Mouse (Mus musculus): ENCODE results near the gene Cdc20b.
A peak's percentile ranks its signal among the peaks of the same experiment; 100 is the strongest.
"Not testable (repeated sequence)": the region's sequence is repeated elsewhere in the genome, so short reads cannot be mapped to it uniquely, and the experiment has no call there.

The Cdc20b gene

DNA sequence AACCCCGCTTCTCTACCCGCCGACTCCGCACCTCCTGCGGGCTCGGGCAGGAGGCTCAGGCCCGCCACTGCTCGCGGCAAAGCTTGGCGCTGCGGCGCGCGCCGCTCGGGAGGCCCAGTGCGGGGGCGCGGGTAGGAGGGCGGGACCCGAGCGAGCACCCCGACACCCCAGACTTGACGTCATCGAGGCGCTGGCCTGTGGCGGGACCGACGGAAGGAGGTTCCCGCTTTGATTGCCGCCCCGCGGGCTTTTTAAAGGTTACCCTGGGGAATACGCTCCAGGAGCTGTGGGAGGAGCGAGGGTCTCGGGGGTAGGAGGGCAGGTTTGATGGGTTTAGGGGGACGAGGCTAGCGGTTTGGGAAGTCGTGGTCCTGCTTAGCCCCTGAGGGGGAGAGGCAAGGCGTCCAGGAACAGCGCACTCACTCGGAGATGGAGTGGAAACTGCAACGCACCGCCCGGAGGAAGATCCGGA lies at the start of gene Cdc20b:
TSS of gene Cdc20b (plus strand) at position 162 of the 472 bp plus-strand sequence.
- DNase-seq (ENCODE audit: low spot score) = peak; percentile 50

DNA sequence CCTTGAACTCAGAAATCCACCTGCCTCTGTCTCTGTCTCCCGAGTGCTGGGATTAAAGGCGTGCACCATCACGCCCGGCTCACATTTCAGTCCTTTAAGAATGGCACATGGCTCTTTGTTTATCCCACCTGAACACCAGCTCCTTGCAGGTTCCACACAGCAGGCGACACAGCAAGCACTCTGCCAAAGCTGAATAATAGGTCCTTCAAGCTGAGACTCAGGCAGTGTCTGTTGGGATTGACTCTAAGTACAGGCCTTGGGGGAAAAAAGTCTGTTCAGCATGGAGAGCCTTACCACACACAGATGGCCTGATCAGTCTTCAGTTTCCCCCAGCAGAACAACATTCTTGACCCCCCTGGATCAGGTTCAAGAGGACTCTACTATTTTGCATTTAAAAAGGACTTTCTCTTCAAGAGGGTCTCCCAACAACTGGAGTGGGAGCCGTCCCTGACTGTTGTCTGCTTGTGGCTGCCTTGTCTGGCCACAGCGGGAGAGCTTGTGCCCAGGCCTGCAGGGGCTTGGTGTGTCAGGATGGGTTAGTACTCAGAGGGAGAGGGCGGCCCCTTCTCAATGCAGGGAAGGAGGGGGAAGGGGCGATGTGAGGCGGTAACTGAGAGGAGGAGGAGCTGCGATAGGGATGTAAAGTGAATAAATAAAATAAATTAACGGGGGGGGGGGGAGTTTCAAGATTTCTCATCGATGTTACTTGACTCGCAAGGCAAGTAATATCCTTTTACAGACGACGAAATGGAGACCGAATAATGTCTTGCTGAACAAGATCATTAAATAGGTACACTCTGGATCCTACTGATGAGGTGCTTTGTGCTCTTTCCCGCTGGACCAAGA lies 49.1 kb upstream of the Cdc20b start:
- no peak for DNase-seq (ENCODE audit: low spot score)

DNA sequence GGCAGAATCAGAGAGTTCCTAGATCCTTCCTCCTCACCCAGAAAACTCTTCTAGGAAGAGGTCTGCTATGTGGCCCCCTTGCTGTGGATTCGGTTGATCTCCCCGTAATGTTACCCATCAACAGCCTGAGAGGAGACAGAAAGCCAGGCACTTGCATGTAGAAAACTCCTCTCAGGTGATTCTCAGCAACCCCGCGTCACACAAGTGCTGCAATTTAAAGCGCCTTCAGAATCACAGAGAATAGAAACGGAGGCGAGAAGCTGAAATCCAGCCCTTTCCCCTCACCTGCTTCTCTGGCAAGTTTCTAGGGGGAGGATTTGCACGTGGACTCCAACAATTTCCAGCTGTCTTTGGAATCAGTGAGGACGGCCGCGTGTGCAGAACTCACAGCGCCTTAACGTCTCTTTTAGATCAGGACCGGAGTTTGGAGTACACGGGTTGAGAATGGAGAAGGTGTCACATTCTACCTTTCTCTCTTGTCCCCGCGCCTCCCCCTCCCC lies 48.4 kb upstream of the Cdc20b start:
- DNase-seq (ENCODE audit: low spot score) = no peak

DNA sequence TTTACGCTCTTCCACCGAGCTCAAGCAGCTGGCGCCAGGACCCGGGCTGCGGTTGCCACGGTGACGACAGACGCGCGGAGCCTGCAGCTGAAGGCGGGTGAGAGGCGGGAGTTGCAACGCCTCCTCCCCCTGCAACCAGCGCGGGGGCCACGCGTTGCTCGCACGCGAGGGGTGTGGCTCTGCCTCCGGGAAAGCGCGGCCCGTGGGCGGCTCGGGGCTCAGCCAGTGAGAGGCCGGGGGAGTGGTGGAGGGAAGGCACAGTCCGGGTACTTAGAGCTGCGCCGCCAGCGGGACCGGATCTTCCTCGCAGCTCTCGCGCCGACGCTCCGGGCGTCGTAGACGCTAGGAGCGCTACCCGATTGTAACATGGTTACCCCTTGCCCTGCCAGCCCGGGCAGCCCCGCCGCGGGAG lies 47.4 kb upstream of the Cdc20b start, which contains the start of gene Ccno:
TSS of gene Ccno (plus strand) at position 271 of the 412 bp plus-strand sequence.
- peak; percentile 96 for DNase-seq (ENCODE audit: low spot score)

DNA sequence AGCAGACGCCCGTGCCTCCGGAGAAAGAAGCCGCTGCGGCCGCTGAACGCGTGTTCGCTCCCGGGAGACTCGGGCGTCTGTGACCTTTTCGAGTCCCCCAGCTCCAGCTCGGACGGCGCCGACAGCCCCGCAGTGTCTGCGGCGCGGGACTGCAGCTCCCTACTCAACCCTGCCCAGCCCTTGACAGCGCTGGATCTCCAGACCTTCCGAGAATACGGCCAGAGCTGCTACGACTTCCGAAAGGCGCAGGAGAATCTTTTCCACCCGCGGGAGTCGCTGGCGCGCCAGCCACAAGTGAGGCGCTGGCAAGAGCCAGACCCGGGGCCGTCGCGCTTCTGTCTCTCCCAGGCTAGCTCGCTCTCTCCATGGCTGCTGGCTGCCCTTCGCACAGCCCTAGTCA lies 46.9 kb upstream of the Cdc20b start:
- no peak for DNase-seq (ENCODE audit: low spot score)

DNA sequence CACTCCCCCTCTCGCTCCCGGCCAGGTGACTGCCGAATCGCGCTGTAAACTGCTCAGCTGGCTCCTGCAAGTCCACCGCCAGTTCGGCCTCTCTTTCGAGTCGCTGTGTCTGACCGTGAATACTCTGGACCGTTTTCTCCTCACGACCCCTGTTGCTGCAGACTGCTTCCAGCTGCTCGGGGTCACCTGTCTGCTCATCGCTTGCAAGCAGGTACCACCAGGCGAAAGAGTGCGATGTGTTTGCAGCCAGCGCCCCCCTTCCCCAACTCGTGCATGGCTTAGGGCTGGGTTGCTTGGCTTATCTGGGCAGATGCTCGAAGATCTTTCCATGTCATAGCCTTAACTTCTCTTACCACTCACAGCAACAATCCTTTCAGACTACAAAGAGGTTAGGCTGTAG lies 46.0 kb upstream of the Cdc20b start:
- no peak for DNase-seq (ENCODE audit: low spot score)

DNA sequence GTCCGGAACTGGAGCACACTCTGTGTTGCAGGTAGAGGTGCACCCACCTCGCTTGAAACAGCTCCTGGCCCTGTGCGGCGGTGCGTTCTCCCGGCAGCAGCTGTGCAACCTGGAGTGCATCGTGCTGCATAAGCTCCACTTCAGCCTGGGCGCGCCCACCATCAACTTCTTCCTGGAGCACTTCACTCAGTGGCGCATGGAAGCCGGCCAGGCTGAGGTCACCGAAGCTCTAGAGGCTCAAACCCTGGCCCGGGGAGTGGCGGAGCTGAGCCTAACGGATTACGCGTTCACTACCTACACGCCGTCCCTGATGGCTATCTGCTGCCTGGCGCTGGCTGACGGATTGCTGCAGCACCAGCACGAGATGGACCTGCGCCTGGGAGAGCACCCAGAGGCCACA lies 45.4 kb upstream of the Cdc20b start:
- no peak for DNase-seq (ENCODE audit: low spot score)

DNA sequence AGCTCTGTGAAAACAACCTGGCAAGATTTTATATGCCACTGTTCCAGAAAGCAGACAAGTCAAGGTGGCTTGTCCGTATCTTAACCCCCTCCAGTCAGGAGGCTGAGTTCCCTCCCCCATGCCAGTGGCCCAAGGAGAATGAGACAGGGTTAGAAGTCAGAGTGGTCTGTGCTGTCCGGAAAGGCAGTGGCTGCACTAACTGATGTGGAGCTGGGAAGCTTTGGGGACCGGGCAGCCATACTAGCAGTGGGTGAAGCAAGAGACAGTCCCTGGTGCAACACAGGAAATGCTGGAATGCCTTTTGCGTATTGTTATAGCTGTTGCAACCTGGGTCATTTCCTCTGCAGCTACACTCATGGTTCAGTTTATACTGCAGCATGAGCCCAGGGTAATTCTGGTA lies 44.6 kb upstream of the Cdc20b start:
- no peak for DNase-seq (ENCODE audit: low spot score)

DNA sequence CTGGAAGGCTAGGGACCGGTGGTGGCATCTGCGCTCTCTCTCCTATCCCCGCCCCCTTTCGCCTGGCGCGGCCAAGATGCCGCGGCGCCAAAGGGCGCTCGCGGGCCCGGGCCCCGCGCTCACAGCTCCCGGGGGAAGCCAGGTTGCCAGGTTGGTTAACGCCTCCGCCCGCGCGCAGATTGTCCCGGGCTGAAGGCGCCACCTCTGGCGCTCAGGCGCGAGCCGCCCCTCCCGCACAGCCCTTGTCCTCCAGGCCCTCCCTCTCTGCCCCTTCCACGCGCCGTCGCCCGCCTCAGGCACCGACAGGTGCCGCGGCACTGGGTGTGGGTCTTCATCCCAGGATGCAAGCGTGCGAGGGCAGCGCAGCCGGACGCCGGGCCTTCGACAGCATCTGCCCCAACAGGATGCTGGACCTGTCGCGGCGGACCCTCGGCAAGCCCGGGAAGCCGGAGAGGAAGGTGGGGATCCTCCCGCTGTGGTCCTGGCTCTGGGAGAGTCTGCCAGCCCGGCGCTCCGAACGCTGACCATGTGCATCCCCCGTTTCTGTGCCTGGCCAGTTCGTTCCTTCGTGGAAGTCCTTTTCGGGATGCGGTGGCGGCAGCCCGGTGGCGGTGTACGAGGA lies 41.3 kb upstream of the Cdc20b start, which contains the start of gene Mcidas:
TSS of gene Mcidas (plus strand) at position 315 of the 622 bp plus-strand sequence.
- DNase-seq (ENCODE audit: low spot score) = no peak

DNA sequence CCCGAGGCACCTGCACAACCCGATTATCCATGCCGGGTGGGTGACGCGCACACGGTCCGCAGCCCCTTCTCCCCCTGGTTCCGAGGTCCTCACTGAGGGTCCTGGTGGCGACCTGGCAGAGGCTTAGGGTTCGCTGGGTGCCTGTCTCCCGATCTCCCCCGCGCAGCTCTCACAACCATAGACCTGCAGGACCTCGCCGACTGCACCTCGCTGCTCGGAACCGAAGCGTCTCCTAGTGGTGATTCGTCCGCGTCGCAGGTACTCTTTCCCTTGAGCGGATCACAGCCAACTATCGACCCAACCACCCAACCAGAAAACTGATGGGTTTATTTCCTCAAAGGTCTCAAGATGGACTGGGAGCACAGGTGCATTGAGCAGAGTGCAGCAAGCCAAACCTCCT lies 40.7 kb upstream of the Cdc20b start:
- peak; percentile 45 for DNase-seq (ENCODE audit: low spot score)

DNA sequence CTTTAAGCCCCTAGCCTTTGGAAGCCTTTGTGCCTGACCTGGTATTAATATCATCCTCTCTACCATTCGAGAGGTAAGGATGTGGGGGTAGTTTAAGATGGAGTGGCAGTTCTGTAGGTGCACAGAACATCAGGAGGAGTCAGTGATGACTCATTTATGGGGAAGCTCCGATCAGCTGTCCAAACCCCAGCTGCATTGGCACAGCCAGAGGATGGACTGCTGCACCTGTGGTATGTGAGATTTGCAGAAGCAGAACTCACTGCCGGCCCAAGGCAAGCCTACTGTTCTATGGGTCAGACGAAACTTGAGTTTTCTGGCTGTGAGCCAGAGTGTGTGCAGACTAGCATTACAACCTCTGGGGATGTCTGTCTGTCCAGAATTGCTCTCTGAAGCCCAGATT lies 38.5 kb upstream of the Cdc20b start:
- DNase-seq (ENCODE audit: low spot score) = no peak

DNA sequence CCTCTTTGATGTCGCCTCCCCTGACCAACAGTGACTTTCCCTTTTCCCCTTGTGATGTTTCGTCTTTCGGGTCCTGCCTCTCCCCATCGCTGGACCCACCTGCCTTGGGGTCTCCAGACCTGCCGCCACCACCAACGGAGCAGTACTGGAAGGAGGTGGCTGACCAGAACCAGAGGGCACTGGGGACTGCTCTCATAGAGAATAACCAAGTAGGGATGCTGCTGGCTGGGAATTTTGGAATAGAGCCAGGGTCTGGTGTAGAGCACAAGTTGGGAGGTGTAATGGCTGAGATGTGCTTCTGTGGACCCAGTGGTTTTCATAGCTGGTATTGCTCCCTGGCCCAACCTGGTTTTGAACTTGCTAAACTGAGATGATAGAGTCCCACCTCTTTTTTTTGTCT lies 37.5 kb upstream of the Cdc20b start:
- no peak for DNase-seq (ENCODE audit: low spot score)

DNA sequence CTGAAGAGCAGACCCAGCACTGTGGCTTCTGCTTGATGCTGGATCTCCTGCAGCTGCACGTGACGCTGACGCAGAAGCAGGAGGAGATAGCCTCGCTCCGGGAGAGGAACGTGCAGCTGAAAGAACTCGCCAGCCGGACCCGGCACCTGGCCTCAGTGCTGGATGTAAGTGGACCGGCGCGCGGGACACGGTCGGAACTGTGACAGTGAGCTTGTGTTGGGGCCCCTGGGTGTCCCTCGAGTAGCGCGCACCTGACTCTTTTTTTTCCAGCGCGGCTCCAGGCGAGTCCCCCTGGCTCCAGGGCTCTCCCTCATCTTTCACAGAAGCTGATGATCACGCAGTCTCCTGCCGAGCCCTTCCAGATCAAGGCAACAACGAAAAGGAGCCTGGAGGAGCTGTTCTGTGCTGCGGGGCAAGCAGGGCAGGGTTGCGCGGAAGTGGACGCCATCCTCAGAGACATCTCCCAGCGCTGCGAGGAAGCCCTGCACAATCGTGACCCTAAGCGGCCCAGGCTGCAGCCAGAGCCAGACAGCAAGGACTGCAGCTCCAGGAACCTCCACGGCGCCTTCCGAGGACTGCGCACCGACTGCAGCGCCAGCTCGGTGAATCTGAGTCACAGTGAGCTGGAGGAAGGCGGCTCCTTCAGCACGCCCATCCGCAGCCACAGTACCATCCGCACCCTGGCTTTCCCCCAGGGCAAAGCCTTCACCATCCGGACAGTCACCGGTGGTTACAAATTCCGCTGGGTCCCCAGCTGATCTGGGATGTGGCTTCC lies 36.3 kb upstream of the Cdc20b start:
- DNase-seq (ENCODE audit: low spot score) = no peak

DNA sequence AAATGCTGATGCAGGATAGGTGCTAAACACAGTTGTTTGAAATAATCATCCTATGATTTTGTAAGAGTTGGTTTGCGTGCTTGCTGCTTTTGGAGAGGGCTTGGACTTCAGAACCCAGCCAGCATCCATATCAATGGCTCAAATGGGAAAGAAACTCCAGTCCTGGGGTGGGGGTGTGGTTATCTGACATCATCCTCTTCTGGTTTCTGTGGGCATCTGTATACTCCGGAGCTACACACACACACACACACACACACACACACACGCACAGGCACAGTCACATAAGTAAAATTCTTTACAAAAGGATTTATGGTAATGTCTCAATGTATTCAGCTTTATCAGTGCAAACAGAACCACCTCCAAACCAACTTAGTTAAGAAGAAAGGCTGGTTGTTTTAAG lies 34.8 kb upstream of the Cdc20b start:
- DNase-seq (ENCODE audit: low spot score) = no peak

DNA sequence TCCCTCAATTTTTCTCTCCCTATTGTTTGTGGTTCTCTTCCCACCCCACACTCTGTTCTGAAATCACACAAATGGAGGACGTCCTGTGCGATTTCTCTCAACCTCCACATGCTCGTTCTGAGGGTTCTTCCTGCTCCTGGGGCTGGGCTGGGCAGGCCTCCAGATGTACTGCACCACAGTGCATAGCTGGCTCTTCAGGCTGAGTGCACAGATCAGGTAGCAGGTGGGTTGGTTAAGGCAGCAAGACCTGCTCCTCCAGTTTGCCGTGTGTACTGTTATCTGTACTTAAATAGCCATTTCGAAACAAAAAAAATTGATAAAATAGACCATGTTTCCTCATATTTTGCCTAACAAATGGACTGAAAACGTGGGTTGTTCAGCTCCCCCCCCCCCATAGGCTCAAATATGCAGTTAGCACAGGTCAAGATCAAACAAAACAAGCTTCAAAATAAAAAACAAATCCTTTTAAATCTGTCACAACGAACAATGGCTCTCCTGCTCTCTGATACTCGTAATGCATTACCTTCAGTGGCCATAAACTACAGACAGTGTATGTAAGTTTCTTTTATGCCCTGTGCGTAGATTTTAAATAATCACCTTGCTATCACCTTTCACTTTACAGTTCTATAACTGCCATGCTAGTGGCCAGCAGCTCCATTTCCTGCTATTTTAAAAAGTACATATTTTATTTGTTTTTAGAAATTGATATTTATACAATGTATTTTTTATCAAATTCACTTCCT lies 34.2 kb upstream of the Cdc20b start:
- no peak for DNase-seq (ENCODE audit: low spot score)

DNA sequence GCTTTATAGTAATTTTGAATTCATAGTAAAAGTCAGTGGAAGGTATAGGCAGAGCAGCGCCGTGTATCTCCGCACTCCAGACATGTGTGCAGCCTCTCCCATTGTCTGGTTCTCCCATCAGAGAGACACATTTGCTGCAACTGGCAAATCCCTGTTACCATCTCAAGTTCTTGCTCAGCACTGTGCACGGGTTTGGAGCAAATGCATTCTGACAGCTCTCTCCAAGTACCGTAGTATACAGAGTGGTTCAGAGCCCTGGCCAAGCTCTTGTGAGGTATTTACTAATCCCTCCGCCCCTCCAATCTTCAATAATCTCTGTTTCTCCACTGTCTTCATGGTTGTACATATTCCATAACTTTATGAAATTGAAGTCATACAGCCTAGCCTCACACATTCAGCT lies 22.2 kb upstream of the Cdc20b start:
- no peak for DNase-seq (ENCODE audit: low spot score)

DNA sequence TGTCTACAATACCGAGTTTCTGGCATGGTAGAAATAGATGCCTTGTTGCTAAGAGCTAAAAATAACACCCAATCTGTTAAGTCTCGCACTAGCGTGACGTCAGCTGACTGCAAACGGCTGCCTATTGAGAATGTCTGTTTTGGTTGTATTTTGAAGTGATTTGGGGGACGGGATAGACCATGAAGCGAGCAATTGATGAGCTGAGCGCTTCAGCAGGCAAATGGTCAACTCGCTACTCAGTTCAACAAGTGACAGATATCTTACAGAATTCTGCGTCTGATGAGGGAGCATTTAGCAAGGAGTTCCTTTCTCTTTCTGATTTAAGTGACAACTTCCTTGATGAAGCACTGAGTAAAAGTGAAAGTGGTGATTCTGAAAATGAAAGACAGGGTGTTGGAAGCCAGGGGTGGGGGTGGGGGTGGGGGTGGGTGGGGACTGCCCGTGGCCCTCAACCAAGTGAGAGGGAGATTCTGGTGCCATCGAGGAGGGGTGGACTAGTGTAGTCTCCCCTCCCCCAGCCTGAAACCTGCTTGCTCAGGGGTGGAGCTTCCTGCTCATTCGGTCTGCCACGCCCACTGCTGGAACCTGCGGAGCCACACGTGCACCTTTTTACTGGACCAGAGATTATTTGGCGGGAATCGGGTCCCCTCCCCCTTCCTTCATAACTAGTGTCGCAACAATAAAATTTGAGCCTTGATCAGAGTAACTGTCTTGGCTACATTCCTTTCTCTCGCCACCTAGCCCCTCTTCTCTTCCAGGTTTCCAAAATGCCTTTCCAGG lies 21.5 kb upstream of the Cdc20b start:
- not testable (repeated sequence) for DNase-seq (ENCODE audit: low spot score)

DNA sequence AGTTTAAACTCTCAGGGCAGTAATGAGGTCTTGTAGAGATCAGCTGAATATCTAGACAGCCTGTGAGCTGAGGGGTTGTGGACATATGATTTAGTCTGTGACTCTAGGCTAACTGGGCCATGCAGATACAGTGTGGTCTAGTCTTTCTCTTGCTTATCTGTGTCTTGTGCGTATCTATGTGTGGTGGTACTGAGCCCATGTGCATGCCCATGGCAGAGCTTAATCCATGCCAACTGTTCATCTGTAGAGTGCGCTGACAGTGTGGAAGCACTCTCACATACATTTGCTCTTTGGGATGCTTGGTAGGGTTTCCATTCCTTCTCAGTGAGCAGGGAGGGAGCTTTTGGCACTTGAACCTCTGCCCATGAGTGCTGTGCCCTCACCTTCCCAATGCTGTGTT lies 13.4 kb upstream of the Cdc20b start:
- no peak for DNase-seq (ENCODE audit: low spot score)

DNA sequence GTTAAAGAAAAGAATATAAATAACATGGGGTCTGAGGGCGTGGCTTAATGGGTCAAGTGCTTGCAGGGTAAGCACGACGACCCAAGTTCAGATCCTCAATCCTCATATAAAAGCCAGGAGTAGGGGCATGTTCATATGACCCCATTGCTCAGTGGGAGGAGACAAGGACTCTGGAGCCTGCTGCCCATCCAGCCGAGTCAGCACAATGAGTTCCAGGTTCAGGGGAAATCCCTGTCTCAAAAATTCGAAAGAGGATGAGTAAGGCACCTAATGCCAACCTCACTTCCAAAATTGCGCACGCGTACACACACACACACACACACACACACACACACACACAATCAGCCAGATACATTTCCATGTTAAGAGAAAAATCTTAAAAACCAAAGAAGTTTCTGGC lies 12.4 kb upstream of the Cdc20b start:
- DNase-seq (ENCODE audit: low spot score) = no peak

DNA sequence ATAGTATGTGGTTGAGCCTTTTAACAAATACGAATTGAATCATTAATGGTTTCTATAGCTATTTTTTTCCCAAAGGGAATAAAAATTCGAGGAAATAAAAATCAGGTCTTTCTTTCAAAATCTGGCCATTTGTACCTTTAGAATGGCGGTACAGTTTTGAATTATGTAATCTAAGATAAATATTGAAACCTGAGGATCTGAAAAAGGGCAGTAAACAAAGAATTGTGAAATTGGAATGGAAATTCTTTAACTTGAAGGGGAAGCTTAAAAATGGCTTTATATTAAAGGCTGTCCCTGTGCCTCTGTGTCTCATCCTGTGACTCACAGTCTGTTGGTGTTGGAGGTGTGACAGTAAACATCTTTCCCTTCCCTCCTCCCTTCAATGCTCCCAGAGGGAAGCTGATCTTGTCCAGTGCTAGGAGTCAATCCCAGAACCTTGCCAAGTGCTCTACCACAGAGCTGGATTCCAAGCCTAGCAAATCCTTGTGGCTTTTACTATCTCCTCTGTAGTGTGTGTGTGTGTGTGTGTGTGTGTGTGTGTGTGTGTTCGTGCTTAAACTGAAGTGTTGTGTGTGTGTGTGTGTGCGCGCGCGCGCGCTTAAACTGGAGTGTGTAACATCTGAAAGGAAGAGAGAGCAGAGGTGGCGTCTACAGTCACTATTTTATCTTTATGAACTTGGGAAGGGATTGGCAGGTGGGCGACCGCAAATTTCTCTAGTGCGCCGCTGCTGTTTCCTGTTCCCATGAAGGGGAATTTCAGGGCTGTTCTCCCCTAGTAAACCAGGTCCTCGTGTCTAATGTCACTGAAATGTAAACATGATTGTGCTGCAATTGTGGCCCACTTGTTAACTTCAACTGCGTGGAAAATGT lies 11.4 kb upstream of the Cdc20b start:
- DNase-seq (ENCODE audit: low spot score) = no peak
